Mouse (Mus musculus) cortical plate, adult 2 months (tissue): ENCODE measurements around the gene Zfp46.

Source experiments
- CTCF ChIP-seq: fragments of 200-500 bp; IDR thresholded peaks from 2 replicates; pipeline ENCODE4 v1.5.1; 2011; ENCODE audit warnings: mild to moderate bottlenecking, control low read depth, low read length; ENCODE audit not compliant: insufficient read depth; ENCODE audit errors: extremely low read depth
- POLR2A ChIP-seq: fragments of 200-500 bp; IDR thresholded peaks from 2 replicates; pipeline ENCODE4 v1.6.1; 2011; ENCODE audit warnings: mild to moderate bottlenecking, low read length, control low read depth; ENCODE audit not compliant: insufficient read depth; ENCODE audit errors: extremely low read depth

- TF ChIP-seq CTCF (no peak), POLR2A (no peak)
Observed at GRCm38 (mm10) chr4:136259916-136260315, 24.6 kb upstream of the Zfp46 start.
